Mouse (Mus musculus) urinary bladder, adult 2 months (tissue): ENCODE measurements around the gene Helz. TPM values are rescaled to one million over a fixed set of nuclear protein-coding genes. Genes with fewer than 3 reads are reported as not detected.

Source experiments
- DNase-seq: peaks from one replicate; pipeline ENCODE4 v3.0.0; 2022; ENCODE audit warnings: low spot score
- polyA plus RNA-seq: library from polyadenylated mRNA; depleted of rRNA; stranded (reverse); fragments of >200 nt; gene quantifications from 2 replicates; pipeline ENCODE4 v1.2.3, GENCODE M21; 2012

The Helz gene
- polyA plus RNA-seq, 1 experiment = 7.5 TPM

- no peak for DNase-seq
These were observed 126.3 kb downstream of the Helz start for GRCm38 (mm10) chr11:107674006-107674405.

DNA sequence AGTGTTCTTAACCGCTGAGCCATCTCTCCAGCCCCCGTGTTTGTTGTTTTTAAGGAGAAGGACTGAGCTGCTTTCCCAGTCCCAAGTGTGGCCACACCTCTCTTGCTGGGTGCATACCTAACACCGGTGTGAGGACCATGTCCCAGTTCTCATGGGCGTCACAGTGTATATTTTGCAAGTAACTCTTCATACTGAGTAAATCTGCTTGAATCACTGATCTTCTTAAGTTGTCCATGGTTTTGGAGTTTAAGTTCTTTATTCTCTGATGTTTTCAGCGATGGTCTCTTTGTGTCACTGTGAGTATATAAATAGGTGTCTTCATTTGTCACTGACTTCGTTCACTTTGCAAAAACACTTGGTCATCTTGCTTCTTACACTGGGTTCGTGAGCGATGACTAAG lies 126.9 kb downstream of the Helz start:
- no peak for DNase-seq

DNA sequence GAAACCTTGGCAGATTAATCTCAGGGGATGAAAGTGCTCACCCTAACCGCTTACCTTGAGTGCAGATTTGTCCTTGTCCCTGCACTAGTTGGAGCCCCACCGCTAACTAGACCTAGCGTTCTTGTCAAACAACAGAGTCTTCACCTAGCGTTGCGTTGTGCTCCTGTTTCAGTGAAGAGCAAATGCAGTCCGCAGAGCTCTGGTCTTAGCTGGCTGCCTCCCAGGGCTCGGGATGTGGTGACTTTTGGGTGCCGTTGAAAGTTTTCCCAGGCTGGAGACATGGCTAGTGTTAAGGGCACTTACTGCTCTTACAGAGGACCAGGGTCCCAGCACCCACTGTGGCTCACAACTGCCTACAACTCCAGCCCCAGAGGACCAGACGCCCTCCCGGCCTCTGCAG lies 127.5 kb downstream of the Helz start:
- no peak for DNase-seq

- DNase-seq = no peak
These were observed 128.6 kb downstream of the Helz start for GRCm38 (mm10) chr11:107676207-107676940.

DNA sequence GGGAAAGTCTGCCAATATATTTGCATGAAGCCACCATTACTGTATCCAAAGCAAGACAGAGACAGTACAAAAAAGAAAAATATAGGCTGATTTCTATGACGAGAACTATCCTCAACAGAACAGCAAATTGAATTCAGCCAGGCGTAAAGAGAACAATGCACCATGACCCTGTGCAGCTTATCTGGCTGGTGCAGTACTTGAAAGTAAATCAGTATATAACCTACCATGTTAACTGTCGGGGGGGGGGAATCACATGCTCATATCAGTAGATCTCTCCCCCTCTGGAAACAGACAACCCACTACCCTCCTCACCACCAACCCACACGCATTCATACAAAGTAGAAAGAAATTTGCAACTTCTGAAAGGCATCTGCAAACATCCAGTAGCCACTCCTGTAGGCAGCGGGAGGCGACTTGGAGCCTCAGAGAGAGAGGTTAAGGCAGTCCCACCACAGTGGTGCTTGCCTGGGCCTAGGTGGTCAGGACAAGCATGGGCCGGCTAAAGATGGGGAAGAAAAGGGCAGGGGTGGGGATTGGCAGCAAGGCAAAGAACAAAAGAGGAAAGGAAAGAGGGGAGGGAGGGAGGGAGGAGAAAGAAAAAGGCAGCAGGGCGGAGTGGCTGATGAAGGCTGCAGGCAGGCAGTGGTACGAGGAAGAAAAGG lies 135.1 kb downstream of the Helz start:
- no peak for DNase-seq

DNA sequence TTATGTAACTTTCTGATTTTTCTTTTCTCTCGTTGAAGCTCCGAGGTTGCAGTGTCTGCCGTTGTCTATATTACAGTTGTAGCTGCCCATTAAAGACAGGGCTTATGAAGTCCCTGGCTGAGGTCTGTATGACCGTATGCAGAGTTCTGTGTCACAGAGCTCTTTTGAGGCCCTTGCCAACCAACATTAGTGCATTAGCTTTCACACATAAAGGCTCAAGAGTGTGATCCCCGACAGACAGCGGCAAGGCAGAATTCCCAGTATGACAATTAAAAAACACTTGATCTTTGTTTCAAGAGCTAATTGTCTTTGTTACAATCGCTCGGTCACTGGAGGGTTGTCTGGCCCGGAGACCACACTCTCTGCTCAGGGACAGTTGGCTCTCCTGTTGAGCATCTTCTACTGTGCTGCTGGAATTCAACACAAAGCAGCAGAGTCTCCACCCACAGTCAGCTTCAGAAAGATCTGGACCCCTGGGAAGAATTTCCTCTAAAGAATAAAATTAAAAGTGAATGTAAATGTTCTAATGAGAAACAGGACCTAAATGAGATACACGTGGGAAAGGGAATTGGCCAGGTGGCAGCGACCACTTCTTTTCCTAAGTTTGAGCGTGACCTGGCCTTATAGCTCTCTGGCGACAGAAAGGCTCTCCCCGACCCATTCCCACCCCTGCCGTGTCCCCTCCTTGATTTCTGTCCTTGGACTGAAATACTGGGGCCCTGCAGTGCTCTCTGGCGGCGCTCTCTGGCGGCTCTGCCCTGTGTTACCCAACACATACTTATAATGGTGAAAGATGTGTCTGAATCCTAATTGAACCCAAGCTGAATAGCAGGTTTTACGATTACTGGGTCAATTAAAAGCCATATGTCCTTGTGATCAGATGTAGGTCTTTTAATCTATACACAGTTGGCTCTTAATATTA lies 136.1 kb downstream of the Helz start:
- no peak for DNase-seq

GRCm38 (mm10) chr11:107686290-107686689 lies 138.6 kb downstream of the Helz start:
- DNase-seq = no peak

- no peak for DNase-seq
These were observed 140.8 kb downstream of the Helz start for GRCm38 (mm10) chr11:107688480-107688879.

DNA sequence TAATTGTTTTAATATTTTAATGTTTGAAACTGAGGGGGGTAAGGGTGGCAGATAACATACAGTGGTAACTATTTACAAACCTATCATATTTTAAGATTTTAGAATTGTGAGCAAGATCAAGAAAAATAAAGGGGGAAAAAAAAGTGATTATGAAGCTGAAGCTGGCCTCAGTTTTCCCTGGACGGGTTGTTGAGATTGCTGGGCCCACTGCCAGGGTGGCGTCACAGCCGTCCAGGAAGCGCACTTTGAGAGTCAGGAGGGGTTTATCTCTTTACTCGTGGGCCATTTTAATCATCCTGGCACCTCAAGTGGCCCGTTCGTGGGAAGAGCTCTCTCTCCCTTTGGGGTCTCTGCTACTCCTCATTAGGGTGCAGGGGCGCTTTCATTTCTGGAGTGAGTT lies 143.8 kb downstream of the Helz start:
- no peak for DNase-seq

GRCm38 (mm10) chr11:107693338-107693737 lies 145.6 kb downstream of the Helz start:
- no peak for DNase-seq

- DNase-seq = no peak
These were observed 152.2 kb downstream of the Helz start for GRCm38 (mm10) chr11:107699967-107700366.

DNA sequence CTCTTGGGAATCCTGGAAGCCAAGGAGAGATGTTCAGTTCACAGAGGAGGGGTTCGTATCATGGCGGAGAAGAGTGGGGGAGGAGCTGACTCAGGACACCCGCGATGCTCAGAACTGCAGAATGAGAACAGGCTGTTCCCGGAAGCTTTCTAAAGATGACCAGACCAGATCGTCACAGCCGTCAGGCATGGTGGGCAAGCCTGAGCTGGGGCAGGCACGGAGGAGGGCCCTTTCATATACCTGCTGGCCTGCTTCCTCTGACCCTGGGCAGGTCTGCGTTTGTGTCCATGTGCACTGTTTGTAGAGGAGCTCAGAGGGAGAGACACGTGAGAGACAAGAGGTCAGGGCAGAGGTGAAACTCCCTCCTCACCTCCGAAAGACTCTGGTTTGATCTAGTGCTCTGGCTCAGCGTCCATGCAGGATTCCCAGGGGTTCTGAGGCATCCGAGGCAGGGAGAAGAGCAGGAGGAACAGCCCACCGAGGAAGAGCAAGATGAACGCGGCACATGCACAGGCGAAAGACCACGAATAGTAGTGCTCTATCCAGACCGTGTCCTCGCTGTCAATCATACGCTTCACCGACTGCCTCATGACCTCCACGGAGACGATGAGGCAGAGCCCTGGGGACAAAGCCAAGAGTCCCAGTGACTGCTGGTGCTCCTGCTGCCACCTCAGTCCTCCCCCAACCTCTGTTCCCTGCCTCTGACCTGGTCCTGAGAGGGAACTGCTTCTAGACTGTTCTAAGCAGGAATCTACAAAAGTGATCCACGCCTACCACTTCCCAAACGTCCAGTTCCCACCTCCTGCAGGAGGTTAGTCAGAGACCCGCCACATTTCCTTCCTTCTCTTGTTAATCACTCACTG lies 155.8 kb downstream of the Helz start:
- DNase-seq = no peak

GRCm38 (mm10) chr11:107705060-107705459 lies 157.3 kb downstream of the Helz start:
- DNase-seq = no peak

- DNase-seq = no peak
These were observed 157.8 kb downstream of the Helz start for GRCm38 (mm10) chr11:107705476-107706074.

DNA sequence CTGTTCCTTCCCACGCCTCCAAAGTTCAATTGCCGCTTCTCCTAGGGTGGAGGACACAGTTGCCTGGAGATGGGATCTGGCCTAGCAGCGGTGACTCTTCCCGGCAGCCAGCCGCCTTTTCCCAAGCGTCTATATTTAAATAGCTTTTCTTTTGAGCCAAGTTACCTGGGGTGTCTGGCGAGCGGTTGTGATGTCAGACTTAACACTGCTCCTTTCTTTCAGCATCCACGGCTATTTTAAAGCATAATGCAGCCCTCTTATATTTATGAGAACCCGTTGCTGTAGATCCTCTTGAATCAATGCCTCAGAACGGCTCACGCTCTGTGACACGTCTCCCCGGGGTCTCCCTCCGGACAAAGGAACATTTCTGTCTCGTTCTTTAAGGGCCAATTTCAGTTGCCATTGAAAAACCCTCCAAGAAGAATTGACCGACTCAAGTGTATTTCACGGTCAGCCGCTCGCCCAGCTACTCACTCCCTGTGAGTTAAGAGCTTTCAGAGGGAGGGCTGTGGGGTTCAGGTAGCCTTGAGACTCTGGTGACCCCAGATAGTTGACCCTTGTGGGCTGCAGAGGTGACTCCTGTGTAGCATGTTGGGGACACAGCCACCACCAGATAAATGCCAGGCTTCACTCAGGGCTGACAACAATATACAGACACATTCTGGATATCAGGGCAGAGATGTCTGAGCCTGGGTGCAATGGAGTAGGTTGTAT lies 160.3 kb downstream of the Helz start:
- no peak for DNase-seq

GRCm38 (mm10) chr11:107710379-107710778 lies 162.6 kb downstream of the Helz start:
- DNase-seq = no peak

GRCm38 (mm10) chr11:107714368-107714767 lies 166.6 kb downstream of the Helz start:
- no peak for DNase-seq

DNA sequence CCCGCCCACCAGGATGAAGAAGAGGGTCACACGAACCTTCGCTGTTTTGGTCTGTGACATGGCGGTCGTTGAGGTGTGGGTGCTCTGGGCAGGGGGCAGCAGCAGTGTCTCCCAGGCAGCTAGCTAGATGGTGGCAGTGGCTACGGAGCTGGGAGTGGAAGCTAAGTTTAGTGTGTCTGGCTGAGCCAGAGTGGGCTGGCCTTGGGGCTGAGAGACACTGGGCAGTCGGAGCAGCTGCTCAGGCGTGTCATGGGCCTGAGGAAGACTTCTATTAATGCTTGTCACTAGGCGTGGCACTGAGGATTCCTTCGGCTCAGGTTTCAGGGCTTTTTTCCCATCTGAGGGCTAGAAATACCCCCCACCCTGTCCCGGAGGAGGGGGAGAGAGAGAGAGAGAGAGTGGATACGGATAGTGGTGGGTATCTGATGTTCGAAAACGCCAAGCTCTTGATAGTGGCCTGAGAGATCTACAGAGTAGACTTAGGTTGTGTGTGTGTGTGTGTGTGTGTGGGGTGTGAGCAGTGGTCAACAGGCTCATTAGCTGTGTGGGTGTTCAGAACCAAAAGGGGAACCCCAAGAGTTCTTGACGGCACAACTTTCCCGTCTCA lies 168.7 kb downstream of the Helz start, which contains the start of gene Cacng1:
Cacng1 (minus strand) TSS at position 191 of the 607 bp plus-strand sequence.
- DNase-seq = no peak

DNA sequence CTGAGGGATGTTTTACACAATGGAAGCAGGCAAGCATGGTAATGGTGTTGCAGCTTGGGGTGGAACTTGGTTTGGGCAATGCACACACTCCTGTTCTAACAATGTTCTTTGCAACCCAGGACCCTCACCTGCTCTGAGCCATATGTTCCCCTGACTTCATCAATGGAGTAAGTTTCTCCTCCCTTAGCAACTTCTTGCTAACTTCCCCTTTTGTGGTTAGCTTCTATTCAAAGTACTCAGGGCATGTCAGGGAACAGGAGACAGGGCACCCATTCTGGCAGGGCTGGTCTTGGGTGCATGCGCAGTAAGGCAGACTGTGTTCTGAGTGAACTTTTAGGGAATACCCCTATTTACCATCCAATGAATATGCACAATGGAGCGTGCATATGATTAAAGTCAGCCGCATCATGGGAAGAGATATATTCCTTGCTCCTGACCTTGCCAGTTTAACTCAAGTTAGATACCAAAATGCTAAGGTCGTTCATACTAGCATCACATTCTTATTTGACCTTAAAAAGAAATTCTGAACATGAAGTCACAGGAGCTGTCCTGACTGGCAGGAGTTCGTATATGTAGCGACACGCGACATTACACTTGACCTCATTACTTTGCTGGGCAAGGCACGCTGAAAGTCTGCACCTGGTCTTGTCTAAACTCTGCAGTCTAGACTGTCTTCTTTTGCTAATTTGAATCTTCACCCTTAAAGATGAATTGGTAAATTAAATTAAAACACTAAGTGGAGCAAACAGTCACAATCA lies 172.7 kb downstream of the Helz start:
- no peak for DNase-seq
